Mouse (Mus musculus): ENCODE data around the gene Rnls. TPM values are rescaled to one million over a fixed set of nuclear protein-coding genes. Genes with fewer than 3 reads are reported as not detected.

The Rnls gene
- polyA plus RNA-seq, 1 experiment, result 2.2 TPM

- DNase-seq, result no peak
- Histone ChIP-seq H3K27me3 (replicated peaks; ENCODE audit: control insufficient read depth, insufficient read depth, low read length) (no peaks in the 10 kb centered on the region), H3K36me3 (ENCODE audit: control insufficient read depth, insufficient read depth, low read length) (no peaks in the 10 kb centered on the region), H3K27ac (ENCODE audit: insufficient read depth, low read depth, low read length) (no peak overlapping the region), H3K4me3 (ENCODE audit: insufficient read depth, low read depth, low read length) (no peak overlapping the region), H3K4me1 (ENCODE audit: control insufficient read depth, insufficient read depth, low read length) (no peaks in the 10 kb centered on the region)
- no peak for TF ChIP-seq CTCF (conservative IDR thresholded peaks at IDR 0.05; ENCODE audit: insufficient read depth, insufficient read length, low read depth, low read length)
- no peak for TF ChIP-seq POLR2A (IDR thresholded peaks at IDR 0.05; ENCODE audit: low read depth, low read length)
- 80% methylated on average over 2 of the region's 2 CpGs for WGBS
Observed at GRCm38 (mm10) chr19:33143198-33143597, 248.9 kb downstream of the Rnls start.

- Histone ChIP-seq H3K27ac (ENCODE audit: insufficient read depth, low read depth, low read length) (no peak overlapping the region), H3K36me3 (ENCODE audit: control insufficient read depth, insufficient read depth, low read length) (no peaks in the 10 kb centered on the region), H3K4me3 (ENCODE audit: insufficient read depth, low read depth, low read length) (no peak overlapping the region), H3K27me3 (replicated peaks; ENCODE audit: control insufficient read depth, insufficient read depth, low read length) (no peaks in the 10 kb centered on the region), H3K4me1 (ENCODE audit: control insufficient read depth, insufficient read depth, low read length) (no peaks in the 10 kb centered on the region; the same call in 1 of the 2 replicates)
- WGBS, result 47% methylated on average over 5 of the region's 5 CpGs
- DNase-seq, result peak; percentile 73
- TF ChIP-seq POLR2A (IDR thresholded peaks at IDR 0.05; ENCODE audit: low read depth, low read length) (no peak), CTCF (conservative IDR thresholded peaks at IDR 0.05; ENCODE audit: insufficient read depth, insufficient read length, low read depth, low read length) (no peak)
Observed at GRCm38 (mm10) chr19:33137316-33137715, 254.8 kb downstream of the Rnls start.

DNA sequence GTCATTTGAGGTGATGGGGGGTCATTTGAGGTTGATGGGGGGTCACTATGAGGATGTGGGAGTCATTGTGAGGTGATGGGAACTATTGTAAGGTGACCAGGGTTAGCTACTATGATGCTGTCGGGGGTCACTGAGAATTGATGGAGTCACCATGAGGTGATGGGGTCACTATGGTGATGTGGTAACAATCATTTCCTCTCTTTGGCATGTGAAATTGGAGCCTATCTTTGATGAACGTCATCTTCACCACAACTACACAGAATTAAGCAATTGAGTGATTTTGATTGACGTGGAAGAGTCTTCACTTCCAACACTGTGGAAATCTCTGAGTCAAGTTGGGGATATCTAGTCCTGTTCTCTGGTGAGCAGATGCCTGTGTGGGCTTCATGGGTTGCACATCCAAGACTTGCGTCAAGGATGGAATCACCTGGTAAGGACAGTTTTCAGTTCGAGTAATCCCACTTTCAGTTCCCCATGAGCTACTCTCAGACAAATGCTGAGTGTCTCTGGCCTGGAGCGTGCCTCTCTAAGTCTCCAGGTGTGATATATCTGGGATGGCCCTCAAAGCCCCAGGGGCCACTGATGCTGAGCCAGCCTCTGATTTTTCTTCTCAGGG is 269.4 kb downstream of the Rnls start:
- no peaks in the 10 kb centered on the region for H3K4me1 ChIP-seq (ENCODE audit: control insufficient read depth, insufficient read depth, low read length)
- H3K27ac ChIP-seq (ENCODE audit: insufficient read depth, low read depth, low read length), result no peak overlapping the region
- no peaks in the 10 kb centered on the region for H3K27me3 ChIP-seq (replicated peaks; ENCODE audit: control insufficient read depth, insufficient read depth, low read length)
- no peak for TF ChIP-seq POLR2A (IDR thresholded peaks at IDR 0.05; ENCODE audit: low read depth, low read length)
- no peak for TF ChIP-seq CTCF (conservative IDR thresholded peaks at IDR 0.05; ENCODE audit: insufficient read depth, insufficient read length, low read depth, low read length)
- DNase-seq, result no peak
- H3K4me3 ChIP-seq (ENCODE audit: insufficient read depth, low read depth, low read length), result no peak overlapping the region
- H3K36me3 ChIP-seq (ENCODE audit: control insufficient read depth, insufficient read depth, low read length), result no peaks in the 10 kb centered on the region
- 85% methylated on average over 6 of the region's 6 CpGs for WGBS

- Histone ChIP-seq H3K36me3 (ENCODE audit: control insufficient read depth, insufficient read depth, low read length) (no peaks in the 10 kb centered on the region), H3K4me3 (ENCODE audit: insufficient read depth, low read depth, low read length) (no peak overlapping the region), H3K4me1 (ENCODE audit: control insufficient read depth, insufficient read depth, low read length) (no peaks in the 10 kb centered on the region), H3K27me3 (replicated peaks; ENCODE audit: control insufficient read depth, insufficient read depth, low read length) (no peaks in the 10 kb centered on the region; the same call in 1 of the 2 replicates), H3K27ac (ENCODE audit: insufficient read depth, low read depth, low read length) (no peak overlapping the region)
- 84% methylated on average over 5 of the region's 5 CpGs for WGBS
- TF ChIP-seq POLR2A (IDR thresholded peaks at IDR 0.05; ENCODE audit: low read depth, low read length) (no peak), CTCF (conservative IDR thresholded peaks at IDR 0.05; ENCODE audit: insufficient read depth, insufficient read length, low read depth, low read length) (no peak)
- DNase-seq, result no peak
Observed at GRCm38 (mm10) chr19:33119947-33120346, 272.1 kb downstream of the Rnls start.

- whole genome bisulfite sequencing, result 81% methylated on average over 1 of the region's 1 CpGs
- Histone ChIP-seq H3K4me1 (ENCODE audit: control insufficient read depth, insufficient read depth, low read length) (no peaks in the 10 kb centered on the region), H3K27ac (ENCODE audit: insufficient read depth, low read depth, low read length) (no peak overlapping the region), H3K36me3 (ENCODE audit: control insufficient read depth, insufficient read depth, low read length) (no peaks in the 10 kb centered on the region), H3K4me3 (ENCODE audit: insufficient read depth, low read depth, low read length) (no peak overlapping the region), H3K27me3 (replicated peaks; ENCODE audit: control insufficient read depth, insufficient read depth, low read length) (no peaks in the 10 kb centered on the region; the same call in 1 of the 2 replicates)
- TF ChIP-seq POLR2A (IDR thresholded peaks at IDR 0.05; ENCODE audit: low read depth, low read length) (no peak), CTCF (conservative IDR thresholded peaks at IDR 0.05; ENCODE audit: insufficient read depth, insufficient read length, low read depth, low read length) (peak; percentile 66)
- DNase-seq, result peak; percentile 43
Observed at GRCm38 (mm10) chr19:33118898-33119297, 273.2 kb downstream of the Rnls start.

DNA sequence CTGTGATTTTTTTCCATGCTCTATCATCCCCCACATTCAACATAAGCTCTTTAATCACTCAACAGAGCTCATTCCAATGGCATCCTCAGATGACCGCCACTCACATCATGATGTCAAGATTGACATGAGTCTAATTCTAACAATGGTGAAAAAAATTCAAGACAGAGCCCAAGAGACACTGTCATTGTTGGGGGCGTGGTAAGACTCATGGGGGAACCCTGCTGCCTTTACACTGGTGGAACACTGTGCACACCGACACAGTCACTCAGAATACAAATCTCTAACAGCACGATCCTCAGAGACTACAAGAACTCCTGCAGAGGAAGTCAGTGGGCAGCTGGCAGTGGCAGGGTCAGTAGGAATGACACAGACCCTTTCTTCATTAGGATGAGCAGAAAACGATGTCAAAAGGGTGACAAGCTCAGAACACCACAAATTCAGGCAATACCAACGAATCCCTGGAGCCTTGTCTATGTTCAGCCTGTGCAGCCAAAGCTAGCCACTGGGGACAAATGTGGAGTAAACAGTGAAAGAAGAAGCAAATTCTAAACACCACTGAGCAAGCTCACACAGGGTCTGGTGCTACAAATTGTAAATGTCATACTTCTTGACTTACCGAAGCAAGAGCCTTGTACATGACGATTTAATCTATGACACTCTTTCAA is 277.3 kb downstream of the Rnls start:
- no peak overlapping the region for H3K4me3 ChIP-seq (ENCODE audit: insufficient read depth, low read depth, low read length)
- no peak for DNase-seq
- H3K27ac ChIP-seq (ENCODE audit: insufficient read depth, low read depth, low read length), result no peak overlapping the region
- H3K27me3 ChIP-seq (replicated peaks; ENCODE audit: control insufficient read depth, insufficient read depth, low read length), result no peaks in the 10 kb centered on the region; the same call in 1 of the 2 replicates
- TF ChIP-seq CTCF (conservative IDR thresholded peaks at IDR 0.05; ENCODE audit: insufficient read depth, insufficient read length, low read depth, low read length), result no peak
- no peak for TF ChIP-seq POLR2A (IDR thresholded peaks at IDR 0.05; ENCODE audit: low read depth, low read length)
- H3K4me1 ChIP-seq (ENCODE audit: control insufficient read depth, insufficient read depth, low read length), result peaks cover 2% of the 10 kb centered on the region; the same call in 1 of the 2 replicates
- no peaks in the 10 kb centered on the region for H3K36me3 ChIP-seq (ENCODE audit: control insufficient read depth, insufficient read depth, low read length)
- WGBS, result 83% methylated on average over 8 of the region's 8 CpGs

DNA sequence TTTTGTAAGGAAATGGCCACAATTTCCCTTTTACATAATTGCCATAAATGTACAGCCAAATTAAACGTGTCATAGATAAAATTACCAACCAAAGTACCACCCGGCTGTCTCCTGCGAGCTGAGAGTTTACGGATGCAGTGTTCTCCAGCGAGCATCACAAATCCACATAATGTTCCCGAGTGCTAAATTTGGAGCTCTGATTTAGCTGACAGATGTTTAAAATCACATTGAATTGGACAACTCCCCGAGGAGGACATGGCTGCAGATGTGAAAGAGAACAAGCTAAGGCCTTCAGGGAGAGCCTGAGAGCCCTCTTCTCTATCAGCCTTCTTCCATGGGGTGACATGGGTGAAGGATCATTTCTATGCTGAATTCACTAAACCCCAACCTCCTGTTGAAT is 278.3 kb downstream of the Rnls start:
- Histone ChIP-seq H3K4me1 (ENCODE audit: control insufficient read depth, insufficient read depth, low read length) (peaks cover 2% of the 10 kb centered on the region; the same call in 1 of the 2 replicates), H3K36me3 (ENCODE audit: control insufficient read depth, insufficient read depth, low read length) (no peaks in the 10 kb centered on the region), H3K27ac (ENCODE audit: insufficient read depth, low read depth, low read length) (peak overlapping the region; percentile 50; the same call in 1 of the 2 replicates), H3K4me3 (ENCODE audit: insufficient read depth, low read depth, low read length) (no peak overlapping the region), H3K27me3 (replicated peaks; ENCODE audit: control insufficient read depth, insufficient read depth, low read length) (no peaks in the 10 kb centered on the region; the same call in 1 of the 2 replicates)
- DNase-seq, result peak; percentile 25
- WGBS, result 72% methylated on average over 7 of the region's 7 CpGs
- TF ChIP-seq CTCF (conservative IDR thresholded peaks at IDR 0.05; ENCODE audit: insufficient read depth, insufficient read length, low read depth, low read length), result no peak
- TF ChIP-seq POLR2A (IDR thresholded peaks at IDR 0.05; ENCODE audit: low read depth, low read length), result no peak

Data from kidney, adult 2 months (tissue).